Mouse (Mus musculus) gastrocnemius, postnatal 25 days (tissue): ENCODE results near the gene Gdnf. TPM values are rescaled to one million over a fixed set of nuclear protein-coding genes. Genes with fewer than 3 reads are reported as not detected.

Experiments
- DNase-seq: peaks from one replicate; pipeline ENCODE4 v3.0.0; 2022
- long read RNA-seq, 2 experiments: library from polyadenylated mRNA; stranded (forward); transcript quantifications; one replicate each; pipeline ENCODE4 v2.0.0; 2021
- total RNA-seq, 2 experiments: library from RNA; stranded (reverse); gene quantifications; 1 replicate in 1 of 2; 2 replicates in 1 of 2; pipeline ENCODE4 v1.2.3; 2021

The Gdnf gene
- under 1 TPM; 0.69 to 0.75 TPM for total RNA-seq
- long read RNA-seq, experiment 1: 0 reads
- long read RNA-seq, experiment 2: 0 reads

GRCm38 (mm10) chr15:7810556-7811252, at the start of gene Gdnf:
TSS of gene Gdnf (plus strand) at chr15:7810846.
- no peak for DNase-seq

- no peak for DNase-seq
Measured at GRCm38 (mm10) chr15:7767166-7767565, 43.5 kb upstream of the Gdnf start.

DNA sequence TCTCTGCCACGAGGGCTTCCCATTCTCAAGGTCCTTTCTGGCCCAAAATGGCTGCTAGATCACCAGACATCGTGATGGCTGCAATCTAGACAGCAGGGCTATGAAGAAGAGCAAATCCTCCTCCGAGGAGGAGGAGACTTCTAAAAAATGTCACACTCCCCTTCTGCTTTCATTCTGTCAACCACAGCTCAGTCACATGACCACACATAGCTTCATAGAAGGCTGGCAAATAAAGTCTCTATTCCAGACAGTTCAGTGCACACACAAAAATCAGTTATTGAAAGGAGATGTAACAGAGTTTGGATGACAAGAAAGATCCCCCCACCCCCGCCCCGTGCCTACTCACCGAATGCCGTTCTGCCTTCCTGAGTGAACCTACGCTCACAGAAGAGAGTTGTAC, 37.7 kb upstream of the Gdnf start:
- DNase-seq: no peak

DNA sequence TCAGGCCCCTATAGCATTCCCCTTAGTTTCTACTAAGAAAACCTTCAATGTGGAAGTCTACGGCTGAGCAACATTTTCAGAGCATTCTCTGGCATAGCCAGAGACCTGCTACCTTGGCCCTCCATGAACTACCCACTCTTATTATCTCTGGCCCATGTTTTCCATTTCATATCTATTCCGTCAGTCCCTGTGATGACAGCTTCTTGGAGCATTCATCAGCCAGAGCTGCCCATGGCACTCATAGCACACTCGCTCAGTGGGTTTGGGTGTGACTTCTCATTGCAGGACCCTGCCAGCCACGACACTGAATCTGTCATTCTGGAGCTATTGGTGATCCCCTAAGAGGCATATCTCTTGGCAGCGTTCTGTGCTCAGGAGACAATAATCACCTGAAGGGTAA, 29.1 kb upstream of the Gdnf start:
- no peak for DNase-seq

DNA sequence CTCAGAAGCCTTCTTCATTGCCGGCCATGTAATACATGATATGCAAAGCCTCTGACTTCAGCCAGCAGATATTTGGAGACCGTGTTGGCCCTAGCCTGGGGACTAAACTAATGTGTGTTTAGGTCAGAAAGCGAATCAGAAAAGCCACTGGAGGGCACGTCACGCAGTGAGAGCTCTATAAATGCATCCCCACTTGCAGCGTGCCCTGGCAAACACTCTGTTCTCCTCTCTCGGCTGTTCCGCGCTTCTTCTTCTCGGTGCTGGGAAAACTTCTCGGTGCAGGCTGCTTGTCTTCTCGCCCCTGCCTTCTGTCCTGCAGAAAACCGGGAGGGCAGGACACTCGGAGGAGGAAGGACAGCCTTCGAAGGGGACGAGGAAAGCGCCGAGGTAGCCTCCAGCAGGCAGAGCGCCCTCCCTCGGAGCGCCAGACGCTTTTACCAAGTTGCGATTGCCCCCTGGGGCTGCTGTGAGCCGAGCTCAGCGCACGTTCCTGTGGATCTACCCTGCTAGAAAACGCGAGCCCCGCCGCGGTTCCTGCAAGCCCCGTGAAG, 730 bp upstream of the Gdnf start:
- DNase-seq: no peak

- DNase-seq: no peak
Measured at GRCm38 (mm10) chr15:7811253-7811625, 593 bp downstream of the Gdnf start.

GRCm38 (mm10) chr15:7811856-7812733, 1.4 kb downstream of the Gdnf start:
- DNase-seq: no peak

DNA sequence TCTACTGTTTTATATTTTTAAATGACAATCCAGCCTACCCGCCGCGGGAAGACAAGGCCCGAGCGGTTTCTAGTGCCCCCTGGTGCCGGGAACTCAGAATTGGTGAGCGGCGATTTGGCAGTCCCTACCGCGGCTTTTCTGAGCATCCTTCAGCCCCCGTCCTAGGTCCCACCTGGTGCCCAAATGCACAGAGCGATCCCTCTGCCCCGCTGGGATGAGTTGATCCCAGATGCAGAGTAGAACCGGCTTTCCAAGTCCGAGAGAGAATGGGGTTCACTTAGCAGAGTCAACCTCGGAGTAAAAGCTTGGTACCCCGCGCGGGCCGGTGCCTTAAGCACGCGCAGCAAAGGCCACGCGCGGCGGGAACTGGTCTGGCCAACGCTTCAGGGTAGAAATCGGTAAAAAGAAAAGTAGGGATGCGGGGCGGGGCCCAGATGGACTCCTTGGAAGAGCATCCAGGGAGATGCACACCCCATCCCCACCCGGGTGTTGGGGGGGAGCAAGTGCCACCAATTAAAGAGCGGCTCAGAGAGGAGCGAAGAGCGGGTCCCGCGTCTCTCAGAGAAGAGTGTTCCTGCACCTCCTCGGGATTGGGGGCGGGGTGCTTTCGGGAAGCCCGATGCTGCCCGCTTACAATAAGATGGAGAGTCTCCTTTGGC, 2.4 kb downstream of the Gdnf start:
- peak; percentile 38 for DNase-seq

DNA sequence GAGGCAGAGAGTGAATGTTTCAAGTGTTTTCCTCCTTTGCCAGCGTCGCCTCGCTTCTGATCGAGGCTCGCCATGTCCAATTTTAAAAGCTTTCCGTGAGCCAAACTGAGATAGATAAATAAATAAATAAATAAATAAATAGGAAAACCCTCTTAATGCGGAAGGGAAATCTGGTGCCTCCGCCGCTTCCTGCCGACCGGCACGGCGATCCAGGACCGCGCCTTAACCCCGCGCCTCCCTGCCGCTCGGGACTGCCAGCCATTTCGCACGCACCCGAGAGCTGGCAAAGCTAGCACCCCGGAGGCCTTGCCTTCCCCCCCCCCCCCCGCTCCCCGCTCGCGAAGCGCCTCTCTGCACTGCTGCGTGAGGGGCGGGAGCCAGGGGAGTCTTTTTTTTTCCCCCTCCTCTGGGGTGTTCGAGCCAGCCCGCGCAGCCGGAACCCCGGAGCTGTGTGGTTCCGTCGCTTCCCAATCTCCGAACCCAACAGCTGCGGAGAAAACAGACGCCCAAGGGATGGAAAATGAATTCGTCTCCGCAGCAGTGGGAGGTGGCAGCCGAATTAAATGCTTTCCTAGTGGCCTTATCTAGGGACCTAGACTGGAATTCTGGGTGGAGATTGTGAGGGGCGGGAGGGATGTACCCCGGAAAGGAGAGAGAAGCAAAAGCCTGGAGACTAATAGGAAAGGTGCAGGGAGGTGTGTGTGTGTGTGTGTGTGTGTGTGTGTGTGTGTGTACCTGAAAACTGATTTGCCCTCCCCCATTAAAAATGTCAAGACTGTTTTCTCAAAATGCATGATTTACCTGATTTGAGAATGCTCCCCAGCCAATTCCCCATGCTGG, 3.1 kb downstream of the Gdnf start:
- no peak for DNase-seq

DNA sequence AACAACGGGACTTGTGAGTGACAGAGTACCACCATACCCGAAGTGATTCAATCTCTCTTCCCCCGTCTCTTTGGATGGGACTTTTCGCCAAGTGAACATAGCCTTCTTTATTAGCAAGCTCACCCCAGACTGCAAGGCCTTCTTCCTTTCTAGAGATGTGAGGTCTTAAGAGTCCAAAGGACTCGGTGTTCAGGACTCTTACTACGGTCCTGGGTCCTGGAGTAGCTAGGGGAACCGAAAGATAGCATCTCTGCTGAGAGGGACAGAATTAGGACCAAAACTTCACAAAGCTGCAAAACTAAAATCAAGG, 3.7 kb downstream of the Gdnf start:
- DNase-seq: no peak

- no peak for DNase-seq
Measured at GRCm38 (mm10) chr15:7814917-7815316, 4.3 kb downstream of the Gdnf start.

GRCm38 (mm10) chr15:7815521-7815944, 4.9 kb downstream of the Gdnf start:
- no peak for DNase-seq

DNA sequence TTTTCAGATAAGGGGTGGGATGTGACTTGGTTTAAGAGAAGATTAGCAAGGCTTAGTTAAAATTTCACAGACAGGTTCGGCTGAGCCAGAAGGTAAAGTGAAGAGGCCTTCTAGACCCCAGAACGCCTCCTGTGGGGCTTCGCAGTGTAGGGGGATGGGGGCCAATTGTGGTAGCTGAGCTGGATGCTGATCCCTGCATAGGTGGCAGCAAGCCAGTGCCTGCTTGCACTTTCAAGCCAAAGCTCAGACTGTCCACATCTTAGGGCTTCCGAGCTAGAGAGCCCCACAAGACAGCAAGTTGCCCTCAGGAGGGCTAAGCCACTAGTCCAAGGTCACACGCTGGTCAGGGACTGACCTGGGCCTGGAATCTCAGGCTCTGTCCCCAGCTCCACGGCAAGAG, 13.2 kb downstream of the Gdnf start:
- DNase-seq: no peak

GRCm38 (mm10) chr15:7825530-7825929, 14.9 kb downstream of the Gdnf start:
- DNase-seq: no peak

DNA sequence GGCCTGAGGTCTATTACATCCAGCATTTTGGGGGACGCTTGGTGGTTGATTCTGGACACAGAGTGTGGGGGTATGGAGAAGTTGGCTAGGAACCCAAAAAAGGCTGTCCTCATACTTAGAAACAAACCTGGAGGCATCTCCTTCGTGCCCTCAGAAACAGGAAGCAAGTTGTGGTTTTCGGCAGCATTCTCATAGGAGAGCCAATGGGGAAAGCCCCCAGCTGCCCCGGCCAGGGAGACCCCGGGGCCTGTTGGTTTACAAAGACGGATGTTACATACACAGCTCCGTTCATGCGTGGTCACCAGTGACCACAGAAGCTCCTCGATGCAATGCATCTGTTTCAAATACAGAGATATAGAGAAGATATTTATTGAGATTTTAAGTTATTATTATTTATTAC, 24.8 kb downstream of the Gdnf start:
- DNase-seq: no peak

- no peak for DNase-seq
Measured at GRCm38 (mm10) chr15:7838060-7838920, 27.6 kb downstream of the Gdnf start.

DNA sequence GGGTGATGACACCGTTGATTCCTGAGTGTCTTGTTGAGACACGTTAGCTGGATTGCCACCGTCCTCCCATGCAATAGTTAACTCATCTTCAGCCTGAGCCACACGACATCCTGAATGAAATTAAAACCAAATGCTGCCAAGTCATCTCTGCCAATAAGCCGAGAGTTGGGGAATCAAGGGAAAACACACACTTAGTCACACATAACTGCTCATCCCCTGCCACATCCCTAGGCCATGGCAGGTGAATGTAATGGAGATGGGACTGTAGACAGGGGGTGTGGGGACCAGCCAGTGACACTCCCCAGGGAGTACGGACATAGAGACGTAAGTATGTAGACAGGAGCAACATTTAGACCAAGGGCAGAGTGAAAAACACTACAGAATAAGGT, 28.3 kb downstream of the Gdnf start:
- no peak for DNase-seq

DNA sequence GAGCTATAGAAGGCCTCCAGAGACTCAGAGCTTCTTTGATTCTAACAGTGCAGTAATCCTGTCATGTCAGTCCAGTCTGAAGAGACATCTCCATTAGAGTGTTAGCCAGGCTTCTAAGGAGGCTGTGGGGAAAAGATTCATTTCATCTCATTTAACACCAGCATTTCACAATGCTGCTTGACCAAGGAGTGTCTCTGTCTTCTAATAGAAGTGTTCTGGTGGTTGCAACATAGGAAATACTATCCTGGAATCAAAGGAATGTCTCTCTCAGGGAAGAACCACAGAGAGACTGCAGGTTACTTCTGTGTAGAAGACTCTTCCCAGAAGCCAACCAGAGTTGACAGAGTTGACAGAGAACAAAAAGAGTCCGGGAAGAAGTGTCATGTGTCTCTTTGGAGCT, 31.0 kb downstream of the Gdnf start:
- DNase-seq: no peak

DNA sequence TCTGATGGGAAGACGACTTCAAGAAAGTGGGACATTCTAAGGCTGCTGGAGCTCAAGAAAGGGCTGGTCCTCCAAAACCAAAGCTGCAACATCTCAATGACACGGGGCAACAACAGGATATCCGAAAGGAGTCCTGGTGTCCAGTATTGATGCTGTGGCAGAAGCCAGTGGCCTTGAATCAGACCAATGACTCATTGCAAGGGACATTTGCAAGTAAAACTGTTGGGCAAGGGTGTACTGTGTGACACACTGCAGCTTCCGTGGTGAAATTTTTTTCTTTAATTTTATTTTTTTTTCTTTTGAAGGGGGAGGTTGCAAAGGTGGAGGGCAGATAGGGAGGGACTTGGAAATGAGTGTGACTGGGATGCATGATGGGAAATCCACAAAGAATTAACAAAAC, 31.8 kb downstream of the Gdnf start:
- no peak for DNase-seq

- no peak for DNase-seq
Measured at GRCm38 (mm10) chr15:7857418-7857817, 46.8 kb downstream of the Gdnf start.

- DNase-seq: peak; percentile 32
Measured at GRCm38 (mm10) chr15:7858841-7859240, 48.2 kb downstream of the Gdnf start.
